In the genomic region with DNA sequence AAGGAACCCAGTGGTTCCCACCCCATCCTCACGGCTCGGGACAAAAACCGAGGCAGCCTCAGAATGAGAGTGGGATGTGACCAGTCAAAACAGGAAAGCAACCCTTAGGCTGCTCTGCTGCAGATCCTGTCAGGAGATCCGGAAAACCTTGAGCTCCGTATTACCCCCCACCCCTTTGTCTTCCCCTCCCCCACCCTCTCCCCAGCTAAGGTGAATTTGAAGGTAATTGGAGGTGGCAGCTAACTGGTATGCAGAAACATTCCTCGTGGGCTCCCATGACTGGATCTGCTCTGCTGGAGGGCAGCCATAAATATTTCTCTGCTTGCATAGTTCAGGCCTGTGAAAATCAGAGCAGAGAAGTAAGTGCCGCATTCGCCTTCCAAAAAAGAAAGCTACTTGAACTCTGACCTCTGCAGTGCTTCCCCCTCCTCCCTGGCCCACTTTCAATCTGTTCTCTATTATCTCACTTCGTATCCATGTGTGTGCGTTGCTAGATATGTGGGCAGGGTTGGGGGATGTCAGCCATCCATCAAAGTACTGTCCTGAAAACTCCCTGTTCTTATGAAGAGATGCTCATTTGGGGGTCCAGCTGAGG, we compare ENCODE assay signal across 11 mouse cellular contexts.
DNase-seq lines count a peak whose midpoint lies in the region; ATAC-seq and TF ChIP-seq lines count a peak whose summit lies in the region.
"Had no signal": no experiment of that assay in that cellular context is flagged by ENCODE, and none has a peak within 500 bp of the region (broad histone marks: within the 10 kb centered on the region; RNA-seq: fewer than 3 reads in every experiment).

No protein-coding gene starts in this region.

- WGBS in midbrain, embryonic 11.5 days: 60% methylated on average over 10 of the region's 10 CpGs
- 63% methylated on average over 10 of the region's 10 CpGs for WGBS in midbrain, embryonic 13.5 days
- 21% methylated on average over 10 of the region's 10 CpGs for WGBS in heart, embryonic 15.5 days
- WGBS in limb, embryonic 11.5 days: 8% methylated on average over 10 of the region's 10 CpGs
- 58% methylated on average over 10 of the region's 10 CpGs for WGBS in forebrain, postnatal 0 days

- DNase-seq in midbrain, embryonic 11.5 days (ENCODE audit: low spot score, missing footprints): peak; percentile 87
- DNase-seq in limb, embryonic 11.5 days (ENCODE audit: low spot score): peak; percentile 61
- no peak for DNase-seq in thymus, postnatal 14 days
- DNase-seq in forebrain, postnatal 0 days: no peak
- DNase-seq in right cerebral cortex, postnatal 4 days: no peak
- DNase-seq in spleen, postnatal 10 days (ENCODE audit: low spot score in 2 of 2): no peak
- DNase-seq: thymus, postnatal 25 days had no signal

- H3K27ac ChIP-seq in midbrain, embryonic 11.5 days (ENCODE audit: low read depth, low read length): no peak overlapping the region
- H3K27ac ChIP-seq in midbrain, embryonic 13.5 days: no peak overlapping the region
- peak overlapping the region; percentile 55 for H3K27ac ChIP-seq in heart, embryonic 15.5 days
- H3K27ac ChIP-seq in limb, embryonic 11.5 days (replicated peaks; ENCODE audit: low read depth, low read length): peak overlapping the region; percentile 64
- H3K27ac ChIP-seq in forebrain, postnatal 0 days (ENCODE audit: low read depth, low read length): no peak overlapping the region
- H3K27ac ChIP-seq: hindbrain, embryonic 15.5 days; midbrain, embryonic 12.5 days had no signal

- no peak overlapping the region for H3K9ac ChIP-seq in midbrain, embryonic 11.5 days (ENCODE audit: low read length)
- no peak overlapping the region for H3K9ac ChIP-seq in midbrain, embryonic 13.5 days (replicated peaks)
- no peak overlapping the region for H3K9ac ChIP-seq in heart, embryonic 15.5 days
- H3K9ac ChIP-seq in limb, embryonic 11.5 days (ENCODE audit: low read length): 0 out of 2 replicates have a peak overlapping the region, but pooled peaks have one; percentile 7
- no peak overlapping the region for H3K9ac ChIP-seq in forebrain, postnatal 0 days
- H3K9ac ChIP-seq: hindbrain, embryonic 15.5 days; midbrain, embryonic 12.5 days had no signal

- no peaks in the 10 kb centered on the region for H3K27me3 ChIP-seq in midbrain, embryonic 11.5 days (ENCODE audit: control insufficient read depth, insufficient read depth, low read length)
- no peaks in the 10 kb centered on the region for H3K27me3 ChIP-seq in midbrain, embryonic 13.5 days
- no peaks in the 10 kb centered on the region for H3K27me3 ChIP-seq in heart, embryonic 15.5 days
- H3K27me3 ChIP-seq in limb, embryonic 11.5 days (ENCODE audit: control insufficient read depth, insufficient read depth, low read length): no peaks in the 10 kb centered on the region
- no peaks in the 10 kb centered on the region for H3K27me3 ChIP-seq in forebrain, postnatal 0 days (ENCODE audit: insufficient read depth, low read length)
- H3K27me3 ChIP-seq: hindbrain, embryonic 15.5 days; midbrain, embryonic 12.5 days had no signal

- H3K4me3 ChIP-seq in midbrain, embryonic 11.5 days (ENCODE audit: low read depth, low read length): no peak overlapping the region
- H3K4me3 ChIP-seq in midbrain, embryonic 13.5 days (replicated peaks): no peak overlapping the region
- no peak overlapping the region for H3K4me3 ChIP-seq in heart, embryonic 15.5 days
- H3K4me3 ChIP-seq in limb, embryonic 11.5 days (ENCODE audit: low read depth, low read length): no peak overlapping the region
- H3K4me3 ChIP-seq in forebrain, postnatal 0 days (ENCODE audit: low read depth, low read length): no peak overlapping the region
- H3K4me3 ChIP-seq: hindbrain, embryonic 15.5 days; midbrain, embryonic 12.5 days had no signal

- H3K36me3 ChIP-seq in midbrain, embryonic 11.5 days (ENCODE audit: control insufficient read depth, insufficient read depth, low read length): no peaks in the 10 kb centered on the region
- H3K36me3 ChIP-seq in midbrain, embryonic 13.5 days: no peaks in the 10 kb centered on the region
- no peaks in the 10 kb centered on the region for H3K36me3 ChIP-seq in heart, embryonic 15.5 days
- H3K36me3 ChIP-seq in limb, embryonic 11.5 days (ENCODE audit: control insufficient read depth, insufficient read depth, low read length): no peaks in the 10 kb centered on the region
- H3K36me3 ChIP-seq in forebrain, postnatal 0 days (ENCODE audit: insufficient read depth): no peaks in the 10 kb centered on the region
- H3K36me3 ChIP-seq: hindbrain, embryonic 15.5 days; midbrain, embryonic 12.5 days had no signal

- no peak for ATAC-seq in midbrain, embryonic 11.5 days (ENCODE audit: low FRiP score)
- no peak for ATAC-seq in midbrain, embryonic 13.5 days
- peak; percentile 66; the same call in 1 of the 2 replicates for ATAC-seq in heart, embryonic 15.5 days (replicated peaks; ENCODE audit: insufficient number of reproducible peaks, insufficient read depth, low FRiP score, low read depth)
- ATAC-seq in limb, embryonic 11.5 days (ENCODE audit: insufficient number of reproducible peaks, low FRiP score, low TSS enrichment, low read depth): peak; percentile 75
- no peak for ATAC-seq in forebrain, postnatal 0 days

- no peak for TF ChIP-seq CTCF in forebrain, postnatal 0 days (IDR thresholded peaks at IDR 0.05; ENCODE audit: low read depth)

- H3K4me2 ChIP-seq in midbrain, embryonic 11.5 days: no peak overlapping the region
- H3K4me2 ChIP-seq in midbrain, embryonic 13.5 days (replicated peaks): no peak overlapping the region
- H3K4me2 ChIP-seq in heart, embryonic 15.5 days: peak overlapping the region; percentile 18; the same call in 1 of the 2 replicates
- peak overlapping the region; percentile 10; the same call in 1 of the 2 replicates for H3K4me2 ChIP-seq in limb, embryonic 11.5 days (ENCODE audit: low read depth, severe bottlenecking)
- H3K4me2 ChIP-seq in forebrain, postnatal 0 days (ENCODE audit: low read depth): no peak overlapping the region
- H3K4me2 ChIP-seq: hindbrain, embryonic 15.5 days; midbrain, embryonic 12.5 days had no signal

- H3K4me1 ChIP-seq in midbrain, embryonic 11.5 days (ENCODE audit: control insufficient read depth, insufficient read depth, low read length): no peaks in the 10 kb centered on the region
- 0 out of 2 replicates have a peak, but pooled peaks cover 11% of the 10 kb centered on the region for H3K4me1 ChIP-seq in midbrain, embryonic 13.5 days (replicated peaks)
- peaks cover 22% of the 10 kb centered on the region for H3K4me1 ChIP-seq in heart, embryonic 15.5 days (replicated peaks)
- H3K4me1 ChIP-seq in limb, embryonic 11.5 days (ENCODE audit: control insufficient read depth, insufficient read depth, low read length): peaks cover 26% of the 10 kb centered on the region
- no peaks in the 10 kb centered on the region for H3K4me1 ChIP-seq in forebrain, postnatal 0 days (ENCODE audit: insufficient read depth)
- H3K4me1 ChIP-seq: hindbrain, embryonic 15.5 days had no signal

- no peaks in the 10 kb centered on the region for H3K9me3 ChIP-seq in midbrain, embryonic 11.5 days (ENCODE audit: control insufficient read depth, low read length)
- no peaks in the 10 kb centered on the region for H3K9me3 ChIP-seq in midbrain, embryonic 13.5 days
- H3K9me3 ChIP-seq in heart, embryonic 15.5 days (replicated peaks): no peaks in the 10 kb centered on the region
- H3K9me3 ChIP-seq in limb, embryonic 11.5 days (ENCODE audit: control insufficient read depth, low read length): no peaks in the 10 kb centered on the region
- H3K9me3 ChIP-seq in forebrain, postnatal 0 days (ENCODE audit: low read length): no peaks in the 10 kb centered on the region
- H3K9me3 ChIP-seq: hindbrain, embryonic 15.5 days; midbrain, embryonic 12.5 days had no signal

Comparison
In these comparisons a context has a peak if more than half of its experiments do, and no peak if none do; other contexts are left out.
1. ATAC-seq: peak in heart, embryonic 15.5 days (single experiment) and limb, embryonic 11.5 days (single experiment); none in midbrain, embryonic 11.5 days (single experiment), midbrain, embryonic 13.5 days (single experiment) and forebrain, postnatal 0 days (single experiment).
2. DNase-seq: peak in midbrain, embryonic 11.5 days (single experiment) and limb, embryonic 11.5 days (single experiment); none in thymus, postnatal 14 days (single experiment), forebrain, postnatal 0 days (single experiment), right cerebral cortex, postnatal 4 days (single experiment) and spleen, postnatal 10 days (0 of 2).
3. H3K27ac ChIP-seq: peak in heart, embryonic 15.5 days (single experiment) and limb, embryonic 11.5 days (single experiment); none in midbrain, embryonic 11.5 days (single experiment), midbrain, embryonic 13.5 days (single experiment) and forebrain, postnatal 0 days (single experiment).
4. H3K4me2 ChIP-seq: peak in heart, embryonic 15.5 days (single experiment) and limb, embryonic 11.5 days (single experiment); none in midbrain, embryonic 11.5 days (single experiment), midbrain, embryonic 13.5 days (single experiment) and forebrain, postnatal 0 days (single experiment).